Mouse (Mus musculus) frontal cortex, postnatal 36 days (tissue): ENCODE data around the gene Kctd10.

Source experiments
- DNase-seq, 2 experiments: peaks; one replicate each; pipeline ENCODE4 v3.0.0; 2022; ENCODE audit warnings: low spot score in 2 of 2

Kctd10 gene

DNA sequence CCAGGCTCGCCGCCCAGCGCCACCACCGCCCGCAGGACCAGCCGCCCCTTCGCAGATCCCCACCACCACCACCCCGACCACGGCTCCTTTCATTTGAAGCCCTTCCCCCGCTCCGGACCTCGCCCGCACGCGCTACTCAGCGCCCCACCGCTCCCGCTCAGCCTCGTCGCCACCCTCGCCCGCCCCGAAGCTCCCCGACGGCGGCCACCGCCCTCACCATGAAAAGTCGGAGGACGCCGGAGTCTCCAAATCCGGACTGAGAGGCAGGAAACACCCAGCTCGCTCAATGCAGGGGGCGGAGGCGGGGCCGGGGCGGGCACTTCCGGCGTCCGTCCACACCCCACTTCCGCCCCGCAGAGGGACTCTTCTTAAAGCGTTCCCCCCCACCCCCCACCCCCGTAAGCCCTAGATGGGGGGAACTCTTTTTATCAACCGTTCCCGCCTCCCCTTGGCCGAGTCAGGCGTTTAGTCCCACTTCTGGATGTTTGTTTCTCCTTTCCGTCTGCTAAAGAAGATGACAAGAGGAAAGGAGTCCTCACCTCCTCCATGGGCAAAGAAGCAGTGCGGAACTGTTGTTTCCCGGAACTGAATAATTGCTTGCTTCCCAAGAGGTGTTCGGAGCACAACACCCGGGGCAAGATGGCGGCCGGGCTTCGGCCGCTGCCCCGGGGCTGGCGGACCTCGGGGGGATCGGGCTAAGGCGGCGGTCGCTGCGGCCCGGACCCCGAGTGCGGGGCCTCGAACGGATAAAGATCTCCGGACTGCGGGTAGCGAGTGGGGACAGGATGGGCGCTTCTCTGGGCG, at the start of gene Kctd10, which contains the start of gene Ube3b:
TSS of gene Kctd10 (minus strand) at position 300 of the 804 bp plus-strand sequence.
TSS of gene Ube3b (plus strand) at position 399 of the 804 bp plus-strand sequence.
- peak; percentile 81 to 83 for DNase-seq

- no peak for DNase-seq
Observed at GRCm38 (mm10) chr5:114429781-114430180, 49.5 kb upstream of the Kctd10 start.

DNA sequence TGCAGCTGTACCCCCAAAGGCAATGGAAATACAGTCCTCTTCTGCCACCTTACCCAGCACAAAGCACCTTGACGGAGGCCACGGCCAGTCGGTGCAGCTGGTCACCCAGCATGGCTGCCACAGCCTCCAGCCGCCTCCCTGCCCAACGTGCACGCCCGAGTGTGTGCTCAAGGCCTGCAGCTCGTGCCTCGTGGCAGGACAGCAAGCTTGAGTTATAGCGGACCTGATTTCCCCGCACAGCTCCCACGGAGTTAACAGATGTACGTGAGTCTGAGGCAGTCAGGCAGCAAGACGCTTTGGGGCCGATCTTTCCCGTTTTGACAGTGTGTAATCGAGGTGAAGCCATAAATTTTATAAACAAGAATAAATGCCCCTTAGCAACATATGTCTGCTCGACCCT, 48.3 kb upstream of the Kctd10 start:
- DNase-seq, result no peak

GRCm38 (mm10) chr5:114426732-114427131, 46.4 kb upstream of the Kctd10 start:
- DNase-seq, result no peak

DNA sequence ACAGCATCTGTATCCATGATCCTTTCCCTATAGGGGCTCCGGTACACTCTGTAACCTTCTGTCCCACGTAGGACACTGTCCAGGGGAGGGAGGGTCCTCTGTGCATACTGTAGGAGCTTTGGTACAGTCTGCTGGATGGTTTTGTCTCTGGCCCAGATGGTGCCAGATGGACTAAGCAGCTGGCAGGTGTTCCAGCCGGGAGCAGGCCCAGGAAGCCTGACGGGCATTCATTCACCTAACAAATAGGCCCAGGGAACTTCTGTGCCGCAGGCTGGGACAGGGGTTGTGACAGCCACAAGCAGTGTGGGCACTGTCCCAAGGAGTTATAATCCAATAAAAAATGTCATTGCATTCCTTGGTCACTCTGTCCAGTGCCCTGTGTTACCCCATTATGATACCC, 43.7 kb upstream of the Kctd10 start:
- DNase-seq, result no peak

DNA sequence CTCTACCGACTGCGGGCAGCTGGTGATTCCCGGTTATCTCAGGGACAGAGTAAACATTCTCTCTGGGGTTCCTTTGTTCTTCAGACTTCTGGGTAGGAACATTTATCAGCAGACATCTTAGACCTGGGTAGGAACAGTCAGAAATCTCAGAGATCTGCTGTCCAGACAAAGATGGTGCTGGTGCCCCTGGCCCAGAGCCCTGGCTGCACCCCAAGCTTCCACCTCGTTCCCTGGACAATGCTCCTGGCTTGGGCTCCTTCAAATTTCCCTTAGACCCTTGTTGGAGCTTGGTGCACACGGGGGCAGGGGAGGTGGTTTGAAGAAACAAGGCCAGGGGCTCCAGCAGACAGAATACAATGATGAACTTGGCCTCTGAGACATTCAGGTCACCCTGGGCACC, 42.3 kb upstream of the Kctd10 start:
- DNase-seq, result no peak

DNA sequence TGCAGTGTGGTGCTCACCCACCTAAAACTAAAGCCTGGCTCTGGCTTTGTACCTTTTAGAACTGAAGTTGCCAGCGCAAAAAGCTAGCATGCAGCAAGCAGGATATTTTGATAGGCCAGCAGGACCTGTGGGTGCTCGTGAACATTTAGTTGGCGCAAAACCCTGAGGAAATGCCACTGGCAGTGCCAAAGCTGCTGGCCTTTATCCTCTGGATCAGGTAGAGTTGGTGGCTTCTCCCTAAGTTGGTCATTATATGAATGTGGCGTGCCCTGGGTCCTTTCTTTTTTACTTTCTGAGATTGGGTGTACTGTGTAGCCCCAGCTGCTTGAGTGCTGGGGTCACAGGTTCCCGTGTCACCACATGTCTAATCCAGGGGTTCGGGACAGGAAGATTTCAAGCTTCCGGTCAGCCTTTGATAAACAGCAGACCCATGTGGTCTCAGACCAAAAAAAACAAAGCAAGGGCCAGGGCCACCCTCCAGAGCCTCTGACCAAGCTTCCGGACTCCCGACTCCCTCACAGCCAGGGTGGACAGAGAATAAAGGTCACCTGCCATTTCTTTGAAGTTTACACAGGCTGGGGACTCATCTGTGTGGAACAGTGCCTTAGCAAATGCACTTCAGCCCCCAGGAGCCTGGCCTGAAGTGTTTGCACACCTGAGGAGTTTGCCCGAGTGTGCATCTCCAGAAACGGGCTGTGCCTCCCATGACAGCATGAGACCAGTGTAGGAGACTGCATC, 41.4 kb upstream of the Kctd10 start:
- DNase-seq, result no peak

DNA sequence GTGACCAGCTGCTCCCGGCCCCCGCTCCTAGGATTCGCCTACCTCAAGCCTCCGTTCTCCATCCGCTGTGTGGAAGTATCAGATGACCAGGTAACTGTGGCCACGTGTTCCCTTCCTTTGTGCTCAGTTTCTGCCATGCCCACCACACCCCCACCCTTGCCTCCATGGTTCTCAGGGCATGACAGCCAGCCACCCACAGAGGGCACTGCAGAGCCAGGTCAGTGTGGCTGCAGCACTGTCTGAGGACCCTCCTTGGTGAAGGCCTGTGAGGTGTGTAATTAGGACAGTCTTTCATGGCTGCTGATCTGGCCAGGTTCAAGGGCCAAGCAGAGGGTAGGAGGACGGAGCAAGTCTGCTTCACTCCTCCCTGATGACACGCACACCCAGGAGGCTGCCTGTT, 38.2 kb upstream of the Kctd10 start:
- no peak for DNase-seq

DNA sequence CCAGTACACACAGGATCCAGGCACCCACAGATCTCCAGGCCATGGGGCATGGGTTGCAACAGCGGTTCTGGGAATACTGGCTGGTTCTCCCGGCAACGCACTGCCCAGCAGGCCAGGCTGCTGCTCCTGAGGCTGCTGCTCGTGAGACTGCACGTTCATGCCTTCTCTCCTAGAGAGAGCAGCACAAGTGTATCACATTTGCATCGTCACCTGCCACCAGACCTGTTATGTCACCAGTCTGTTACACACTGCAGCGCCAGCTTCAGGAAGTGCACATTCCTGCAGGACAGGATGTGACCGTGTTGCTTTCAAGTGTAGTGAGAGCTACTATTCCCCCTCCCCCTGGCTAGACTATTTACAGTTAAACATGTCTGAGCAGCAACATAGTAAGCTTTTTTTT, 36.5 kb upstream of the Kctd10 start:
- DNase-seq, result no peak

GRCm38 (mm10) chr5:114415606-114416005, 35.3 kb upstream of the Kctd10 start:
- no peak for DNase-seq

DNA sequence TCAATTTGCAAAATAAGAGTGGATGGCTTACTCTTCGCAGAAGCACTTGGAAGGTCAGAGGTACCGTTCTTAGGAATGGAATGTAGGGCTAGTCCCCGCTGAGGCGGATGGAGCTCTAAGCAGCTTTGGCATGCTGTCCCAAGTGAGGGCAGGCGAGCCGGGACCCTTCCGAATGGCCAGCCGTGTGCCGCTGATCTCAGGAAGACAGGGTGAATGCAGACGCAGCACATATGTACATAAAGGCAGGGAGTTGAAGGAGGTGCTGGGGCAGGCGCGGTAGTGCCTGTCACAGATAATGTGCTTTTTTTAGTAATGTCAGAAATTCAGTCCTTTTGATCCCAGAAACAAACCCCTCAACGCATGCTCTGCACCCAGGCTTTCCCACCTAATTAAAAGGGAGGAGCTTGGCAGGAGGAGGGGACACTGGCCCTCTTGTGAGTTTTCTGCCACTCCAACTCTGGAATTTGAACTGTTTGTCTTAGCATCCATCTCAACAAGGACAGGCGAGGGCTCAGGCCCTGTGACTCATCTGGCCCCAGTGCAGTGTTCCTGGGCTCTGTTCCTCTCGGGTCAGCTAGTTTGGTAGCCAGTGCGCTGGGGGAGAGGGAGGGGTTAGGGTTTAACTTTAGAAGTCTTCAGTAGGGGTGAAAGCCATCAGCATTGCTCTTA, 32.9 kb upstream of the Kctd10 start:
- no peak for DNase-seq

GRCm38 (mm10) chr5:114412361-114412998, 32.2 kb upstream of the Kctd10 start:
- DNase-seq, result no peak

DNA sequence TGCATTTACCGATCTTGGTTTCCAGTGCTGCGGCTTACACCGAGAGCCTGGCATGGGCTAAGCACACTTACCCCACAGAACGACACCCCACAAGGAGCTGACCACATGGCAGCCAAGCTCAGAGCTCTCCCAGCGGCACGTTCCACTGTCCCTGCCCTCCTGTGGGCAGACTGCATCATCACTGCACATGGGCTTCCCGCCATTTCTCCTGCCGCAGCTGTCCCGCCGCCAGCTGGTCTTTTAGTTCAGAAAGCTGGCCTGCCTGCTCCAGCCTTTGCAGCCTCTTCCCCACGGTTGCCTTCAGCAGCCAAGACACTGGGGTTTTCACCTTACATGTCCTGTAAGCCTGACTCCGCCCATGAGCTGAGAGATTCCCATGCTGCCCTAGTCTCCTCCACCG, 30.1 kb upstream of the Kctd10 start:
- DNase-seq, result no peak

DNA sequence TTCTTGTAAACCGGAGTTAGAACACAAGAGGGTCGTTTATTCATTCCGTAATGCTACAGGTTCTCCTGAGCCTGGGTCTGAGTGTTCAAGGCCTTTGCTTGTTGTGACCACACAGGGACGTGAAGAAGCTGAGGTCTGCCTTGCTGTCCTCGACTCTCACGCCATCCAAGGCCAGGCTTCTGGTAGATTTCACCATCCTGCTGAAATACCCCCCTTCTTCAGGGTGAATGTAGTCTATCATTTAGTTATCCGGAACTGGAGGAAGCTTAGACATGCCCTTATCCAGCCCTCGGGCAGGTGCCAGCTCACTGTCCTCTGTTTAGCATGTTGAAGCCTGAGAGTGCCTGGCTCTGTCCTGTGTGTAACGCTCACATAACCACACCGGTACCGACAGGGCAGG, 28.5 kb upstream of the Kctd10 start:
- no peak for DNase-seq

GRCm38 (mm10) chr5:114407810-114408209, 27.5 kb upstream of the Kctd10 start:
- no peak for DNase-seq

- DNase-seq, result no peak
Observed at GRCm38 (mm10) chr5:114407269-114407668, 27.0 kb upstream of the Kctd10 start.

DNA sequence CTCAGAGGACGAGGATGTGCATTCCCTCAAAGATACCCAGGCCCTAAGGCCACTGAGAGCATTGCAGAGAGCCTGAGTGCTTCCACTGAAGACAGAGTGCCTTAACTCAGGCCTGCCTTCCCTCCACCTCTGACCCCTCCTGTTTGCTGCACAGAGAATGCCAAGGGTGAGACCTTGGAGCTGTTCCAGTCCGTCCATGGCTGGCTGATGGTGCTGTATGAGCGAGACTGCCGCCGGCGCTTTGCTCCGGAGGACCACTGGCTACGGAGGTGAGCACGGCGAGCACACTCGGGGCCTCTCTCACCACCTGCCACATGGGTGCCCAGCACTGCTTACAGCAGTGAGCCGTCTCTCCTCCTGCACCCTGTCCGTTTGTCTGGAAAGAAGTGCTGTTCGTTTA, 26.3 kb upstream of the Kctd10 start:
- DNase-seq, result no peak

- DNase-seq, result peak in 1 of 2 experiments; percentile 18
Observed at GRCm38 (mm10) chr5:114393169-114393568, 12.9 kb upstream of the Kctd10 start.

DNA sequence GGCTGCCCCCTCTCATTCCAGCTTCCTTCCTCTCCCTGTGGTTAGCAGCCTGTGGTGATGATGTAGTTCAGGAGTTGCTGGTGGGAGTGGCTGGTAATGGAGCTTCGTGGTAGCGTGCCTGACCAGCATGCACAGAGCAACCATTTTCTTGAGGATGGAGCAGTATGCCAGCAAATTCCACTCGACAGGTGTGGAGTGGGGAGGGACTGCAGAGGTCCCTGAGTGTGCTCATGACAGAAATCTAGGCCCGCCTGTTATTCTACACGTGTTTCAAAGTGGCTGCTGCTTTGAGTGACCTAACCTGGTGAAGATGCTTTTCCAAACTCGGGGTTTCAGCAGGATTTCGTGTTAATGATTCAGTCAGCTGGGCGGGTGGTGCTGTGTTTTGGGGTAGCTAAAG, 4.1 kb upstream of the Kctd10 start:
- DNase-seq, result no peak

- no peak for DNase-seq
Observed at GRCm38 (mm10) chr5:114383184-114383904, 3.0 kb upstream of the Kctd10 start.

DNA sequence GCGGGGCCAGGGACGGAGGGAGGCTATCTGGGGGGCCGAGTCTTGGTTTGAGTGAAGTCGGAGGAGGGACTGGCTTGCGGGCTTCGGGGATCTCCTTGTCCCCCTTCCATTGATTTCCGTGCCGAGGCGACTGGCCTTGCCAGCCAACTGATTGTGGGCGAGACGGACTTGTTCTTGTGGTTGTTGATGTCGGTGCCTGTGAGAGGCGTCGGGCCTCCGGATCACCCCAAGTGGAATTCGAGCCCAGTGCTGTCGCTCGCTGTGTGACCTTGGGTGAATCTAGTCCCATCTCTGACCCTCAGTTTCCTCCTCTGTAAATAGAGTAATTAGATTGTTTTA, 674 bp upstream of the Kctd10 start:
- no peak for DNase-seq

DNA sequence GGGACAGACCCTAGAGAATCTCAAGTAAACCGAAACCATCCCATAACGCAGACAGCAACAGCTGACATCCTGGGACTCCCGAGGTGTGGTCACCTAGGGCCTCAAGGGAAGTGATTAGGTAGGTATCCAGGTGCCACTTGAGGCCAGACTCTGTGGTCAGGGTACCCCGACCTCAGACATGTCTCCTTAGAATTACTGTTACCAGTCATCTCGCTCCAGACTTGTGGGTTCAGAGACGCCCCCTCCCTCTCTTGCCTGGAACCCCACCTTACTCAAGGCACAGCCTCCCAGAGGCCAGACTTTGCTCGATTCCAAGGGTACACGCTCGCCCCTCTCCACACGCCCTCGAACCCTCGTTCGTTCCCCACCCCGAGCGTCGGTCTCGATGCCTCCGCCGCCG, 545 bp downstream of the Kctd10 start:
- no peak for DNase-seq
